Mouse (Mus musculus) liver, postnatal 0 days (tissue): ENCODE measurements around the gene Tmtc1.
A peak's percentile ranks its signal among the peaks of the same experiment; 100 is the strongest.

Source experiments
- CTCF ChIP-seq: sonication (generic); IDR thresholded peaks from 2 replicates; pipeline ENCODE4 v1.5.1; 2016; ENCODE audit warnings: antibody characterized with exemption, low read depth
- EP300 ChIP-seq: IDR thresholded peaks from 2 replicates; pipeline ENCODE4 v1.6.1; 2016; ENCODE audit warnings: antibody characterized with exemption, low read depth, mild to moderate bottlenecking

- TF ChIP-seq CTCF (no peak), EP300 (peak; percentile 90)
Measured at GRCm38 (mm10) chr6:148211897-148212680, 232.1 kb downstream of the Tmtc1 start, which contains the start of gene Ergic2.
